Mouse (Mus musculus) inflammation-experienced regulatory T-cells (primary cell): Measurements from ENCODE around the gene Olfr1099. TPM values are rescaled to one million over a fixed set of nuclear protein-coding genes. Genes with fewer than 3 reads are reported as not detected.

Experiments
- polyA plus RNA-seq, 2 experiments: library from polyadenylated mRNA; unstranded; fragments of 100-300 nt; shearing (Covaris generic); gene quantifications; one replicate each; pipeline ENCODE4 v1.2.1; 2017

The Olfr1099 gene
- polyA plus RNA-seq = not detected

GRCm38 (mm10) chr2:86960593-86960992, at the start of gene Olfr1099:
Gene Olfr1099, minus strand, starts transcription at chr2:86960693.

GRCm38 (mm10) chr2:86998098-86998497, 37.6 kb upstream of the Olfr1099 start, which contains the start of gene Olfr1102:
Gene Olfr1102, plus strand, starts transcription at chr2:86998398.

GRCm38 (mm10) chr2:86991121-86991520, 30.6 kb upstream of the Olfr1099 start, which contains the start of gene Olfr1101:
Gene Olfr1101, minus strand, starts transcription at chr2:86991221.

GRCm38 (mm10) chr2:86979854-86980253, 19.4 kb upstream of the Olfr1099 start, which contains the start of gene Olfr1100:
Gene Olfr1100, minus strand, starts transcription at chr2:86979954.

GRCm38 (mm10) chr2:86924445-86924844, 36.0 kb downstream of the Olfr1099 start, which contains the start of gene Olfr1098:
Gene Olfr1098, minus strand, starts transcription at chr2:86924545.

Other genes with a start within 250 kb of the Olfr1099 start
- not detected for gene Olfr1089, start 227.0 kb downstream of the Olfr1099 start, polyA plus RNA-seq
- gene Olfr1090, start 201.7 kb downstream of the Olfr1099 start, polyA plus RNA-seq = 1 to 10 TPM in 1 of 2 experiments, not detected in 1; 3.3 TPM
- 1 to 10 TPM in 1 of 2 experiments, not detected in 1; 2.2 TPM for gene Olfr1093, start 178.2 kb downstream of the Olfr1099 start, polyA plus RNA-seq
- gene Olfr141, start 150.7 kb downstream of the Olfr1099 start, polyA plus RNA-seq = not detected
- gene Olfr1094, start 136.0 kb downstream of the Olfr1099 start, polyA plus RNA-seq = not detected
- gene Olfr1095, start 109.0 kb downstream of the Olfr1099 start, polyA plus RNA-seq = not detected
- gene Gm13723, start 85.9 kb downstream of the Olfr1099 start, polyA plus RNA-seq = under 1 TPM in 1 of 2 experiments, not detected in 1; 0.06 TPM
- under 1 TPM in 1 of 2 experiments, not detected in 1; 0.07 TPM for gene Olfr1097, start 68.5 kb downstream of the Olfr1099 start, polyA plus RNA-seq
- gene Olfr1098, start 36.1 kb downstream of the Olfr1099 start, polyA plus RNA-seq = under 1 TPM in 1 of 2 experiments, not detected in 1; 0.36 TPM
- gene Olfr1100, start 19.3 kb upstream of the Olfr1099 start, polyA plus RNA-seq = not detected
- gene Olfr1101, start 30.5 kb upstream of the Olfr1099 start, polyA plus RNA-seq = not detected
- under 1 TPM in 1 of 2 experiments, not detected in 1; 0.62 TPM for gene Olfr1102, start 37.7 kb upstream of the Olfr1099 start, polyA plus RNA-seq
- not detected for gene Olfr1104, start 66.4 kb upstream of the Olfr1099 start, polyA plus RNA-seq
- gene Olfr1105, start 75.8 kb upstream of the Olfr1099 start, polyA plus RNA-seq = under 1 TPM; 0.07 to 0.67 TPM
- gene Olfr1106, start 91.6 kb upstream of the Olfr1099 start, polyA plus RNA-seq = not detected
- gene Olfr1107, start 115.1 kb upstream of the Olfr1099 start, polyA plus RNA-seq = under 1 TPM in 1 of 2 experiments, not detected in 1; 0.27 TPM
- under 1 TPM; 0.11 to 0.34 TPM for gene Olfr1109, start 135.3 kb upstream of the Olfr1099 start, polyA plus RNA-seq
- not detected for gene Olfr259, start 153.9 kb upstream of the Olfr1099 start, polyA plus RNA-seq
- gene Olfr1110, start 179.6 kb upstream of the Olfr1099 start, polyA plus RNA-seq = not detected
- not detected for gene Olfr1111, start 191.9 kb upstream of the Olfr1099 start, polyA plus RNA-seq
- not detected for gene Olfr1112, start 227.1 kb upstream of the Olfr1099 start, polyA plus RNA-seq
- gene Olfr1113, start 248.3 kb upstream of the Olfr1099 start, polyA plus RNA-seq = not detected